Mouse (Mus musculus) testis, adult 2 months (tissue): ENCODE measurements at regions not wholly inside any gene's neighbourhood (a gene's known extent, or its start where the extent isn't known, plus 50 kb on each side); places are given as distances from the start of the nearest gene placed in this dataset.
A peak's percentile ranks its signal among the peaks of the same experiment; 100 is the strongest.

Experiments
- H3K27ac ChIP-seq: fragments of 200-500 bp; 2 replicates; pipeline ENCODE4 v1.5.1; 2012; ENCODE audit warnings: low read depth, low read length; ENCODE audit not compliant: control insufficient read depth, insufficient read depth
- H3K27me3 ChIP-seq: fragments of 200-500 bp; 2 replicates; pipeline ENCODE4 v1.6.1; 2012; ENCODE audit warnings: mild to moderate bottlenecking, low read length, moderate library complexity; ENCODE audit not compliant: control insufficient read depth, insufficient read depth
- H3K36me3 ChIP-seq: fragments of 200-500 bp; 2 replicates; pipeline ENCODE4 v1.6.1; 2012; ENCODE audit warnings: mild to moderate bottlenecking, low read length; ENCODE audit not compliant: control insufficient read depth, insufficient read depth
- H3K4me1 ChIP-seq: fragments of 200-500 bp; 2 replicates; pipeline ENCODE4 v1.6.1; 2012; ENCODE audit warnings: low read length; ENCODE audit not compliant: control insufficient read depth, insufficient read depth
- H3K4me3 ChIP-seq: fragments of 200-500 bp; 2 replicates; pipeline ENCODE4 v1.5.1; 2012; ENCODE audit warnings: low read depth, mild to moderate bottlenecking, low read length, moderate library complexity, mixed read lengths; ENCODE audit not compliant: control insufficient read depth
- CTCF ChIP-seq: fragments of 200-500 bp; IDR thresholded peaks from 2 replicates; pipeline ENCODE4 v1.5.1; 2012; ENCODE audit warnings: low read depth, mild to moderate bottlenecking, inconsistent platforms, low read length, moderate library complexity; ENCODE audit not compliant: control insufficient read depth, insufficient read depth, insufficient replicate concordance
- POLR2A ChIP-seq: fragments of 200-500 bp; IDR thresholded peaks from 2 replicates; pipeline ENCODE4 v1.6.1; 2012; ENCODE audit warnings: low read depth, mild to moderate bottlenecking, inconsistent platforms, low read length, moderate library complexity; ENCODE audit not compliant: control insufficient read depth

DNA sequence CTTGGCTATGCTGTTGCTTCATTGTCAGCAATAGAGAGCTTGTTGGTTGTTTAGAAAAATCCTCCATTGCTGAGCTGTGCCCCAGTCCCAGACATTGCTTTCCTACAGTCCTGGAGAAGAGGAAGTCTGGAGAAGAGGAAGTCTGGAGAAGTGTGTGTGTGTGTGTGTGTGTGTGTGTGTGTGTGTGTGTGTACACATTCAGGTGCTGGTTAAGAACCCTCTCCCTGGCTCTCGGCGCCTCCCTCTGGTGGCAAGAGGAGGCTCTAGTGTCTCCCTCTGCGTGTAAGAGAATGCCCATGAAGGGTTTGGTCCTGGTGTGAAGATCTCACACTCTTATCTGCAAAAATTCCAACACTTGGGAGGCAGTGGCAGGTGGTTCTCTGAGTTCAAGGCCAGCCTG, 51.2 kb upstream of the Zfp423 start:
- Histone ChIP-seq H3K4me1 (no peaks in the 10 kb centered on the region), H3K27me3 (no peaks in the 10 kb centered on the region), H3K4me3 (no peak overlapping the region), H3K36me3 (no peaks in the 10 kb centered on the region), H3K27ac (no peak overlapping the region)
- TF ChIP-seq CTCF (0 out of 2 replicates have a peak, but pooled peaks have one; percentile 20), POLR2A (no peak)

DNA sequence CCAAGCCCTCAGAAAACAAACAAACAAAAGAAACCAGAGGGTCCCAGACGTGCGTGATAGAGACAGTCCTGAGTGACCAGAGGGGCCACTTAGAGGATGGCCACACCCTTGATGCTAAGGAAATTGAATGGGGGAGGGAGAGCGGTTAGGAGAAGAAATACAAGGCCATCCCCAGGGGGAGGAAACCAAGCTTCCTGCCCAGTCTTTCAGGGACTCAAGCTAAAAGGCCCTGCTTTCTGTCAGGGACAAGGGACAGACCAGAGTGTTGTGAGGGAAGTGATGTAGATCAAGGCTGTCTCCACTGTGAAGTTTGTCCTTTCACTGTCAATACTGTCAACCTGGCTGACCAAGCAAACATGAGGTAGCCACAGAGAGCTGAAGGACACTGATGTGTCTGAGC, 50.5 kb upstream of the Zfp423 start:
- no peaks in the 10 kb centered on the region for H3K36me3 ChIP-seq
- no peak overlapping the region for H3K4me3 ChIP-seq
- no peaks in the 10 kb centered on the region for H3K4me1 ChIP-seq
- no peak overlapping the region for H3K27ac ChIP-seq
- H3K27me3 ChIP-seq: no peaks in the 10 kb centered on the region
- no peak for TF ChIP-seq POLR2A
- TF ChIP-seq CTCF: no peak
